Mouse (Mus musculus): ENCODE results near the gene Cacul1. TPM values are rescaled to one million over a fixed set of nuclear protein-coding genes. Genes with fewer than 3 reads are reported as not detected.
"Not testable (repeated sequence)": the region's sequence is repeated elsewhere in the genome, so short reads cannot be mapped to it uniquely, and the experiment has no call there.

Gene Cacul1
- total and polyA plus RNA-seq, 2 experiments: 12.2 to 28.1 TPM

GRCm38 (mm10) chr19:60608766-60609165, 27.9 kb upstream of the Cacul1 start:
- peak; percentile 98 for TF ChIP-seq CTCF (IDR thresholded peaks at IDR 0.05; ENCODE audit: low read depth, low read length)
- no peak for TF ChIP-seq POLR2A (IDR thresholded peaks at IDR 0.05; ENCODE audit: extremely low read depth, insufficient read depth, low read length)
- Histone ChIP-seq H3K36me3 (ENCODE audit: control insufficient read depth, insufficient read depth, low read length) (no peaks in the 10 kb centered on the region), H3K4me1 (ENCODE audit: control insufficient read depth, insufficient read depth, low read length) (no peaks in the 10 kb centered on the region), H3K27me3 (ENCODE audit: control insufficient read depth, insufficient read depth, low read length) (no peaks in the 10 kb centered on the region), H3K9ac (ENCODE audit: low read depth, low read length) (no peak overlapping the region), H3K27ac (replicated peaks; ENCODE audit: insufficient read depth, low read depth, low read length) (no peak overlapping the region), H3K4me3 (ENCODE audit: insufficient read depth, low read depth, low read length) (no peak overlapping the region), H3K79me2 (ENCODE audit: control insufficient read depth, insufficient read depth, low read length) (no peaks in the 10 kb centered on the region)
- 19% methylated on average over 5 of the region's 5 CpGs for WGBS
- DNase-seq (ENCODE audit: extremely low read depth, low read depth, low spot score): peak; percentile 62

GRCm38 (mm10) chr19:60603586-60603985, 22.8 kb upstream of the Cacul1 start:
- TF ChIP-seq POLR2A (IDR thresholded peaks at IDR 0.05; ENCODE audit: extremely low read depth, insufficient read depth, low read length) (no peak), CTCF (IDR thresholded peaks at IDR 0.05; ENCODE audit: low read depth, low read length) (no peak)
- WGBS: 90% methylated on average over 3 of the region's 3 CpGs
- H3K4me3 ChIP-seq (ENCODE audit: insufficient read depth, low read depth, low read length): no peak overlapping the region
- H3K27ac ChIP-seq (replicated peaks; ENCODE audit: insufficient read depth, low read depth, low read length): no peak overlapping the region
- no peaks in the 10 kb centered on the region for H3K36me3 ChIP-seq (ENCODE audit: control insufficient read depth, insufficient read depth, low read length)
- H3K27me3 ChIP-seq (ENCODE audit: control insufficient read depth, insufficient read depth, low read length): no peaks in the 10 kb centered on the region
- H3K4me1 ChIP-seq (ENCODE audit: control insufficient read depth, insufficient read depth, low read length): no peaks in the 10 kb centered on the region
- no peak for DNase-seq (ENCODE audit: extremely low read depth, low read depth, low spot score)
- H3K79me2 ChIP-seq (ENCODE audit: control insufficient read depth, insufficient read depth, low read length): no peaks in the 10 kb centered on the region
- H3K9ac ChIP-seq (ENCODE audit: low read depth, low read length): no peak overlapping the region

GRCm38 (mm10) chr19:60602066-60602465, 21.2 kb upstream of the Cacul1 start:
- not testable (repeated sequence) for H3K36me3 ChIP-seq (ENCODE audit: control insufficient read depth, insufficient read depth, low read length); H3K27me3 ChIP-seq (ENCODE audit: control insufficient read depth, insufficient read depth, low read length); H3K79me2 ChIP-seq (ENCODE audit: control insufficient read depth, insufficient read depth, low read length); H3K9ac ChIP-seq (ENCODE audit: low read depth, low read length); DNase-seq (ENCODE audit: extremely low read depth, low read depth, low spot score); H3K4me1 ChIP-seq (ENCODE audit: control insufficient read depth, insufficient read depth, low read length); H3K4me3 ChIP-seq (ENCODE audit: insufficient read depth, low read depth, low read length); H3K27ac ChIP-seq (replicated peaks; ENCODE audit: insufficient read depth, low read depth, low read length)
- WGBS: 85% methylated on average over 1 of the region's 1 CpGs

- no peaks in the 10 kb centered on the region for H3K79me2 ChIP-seq (ENCODE audit: control insufficient read depth, insufficient read depth, low read length)
- no peak overlapping the region for H3K4me3 ChIP-seq (ENCODE audit: insufficient read depth, low read depth, low read length)
- H3K27me3 ChIP-seq (ENCODE audit: control insufficient read depth, insufficient read depth, low read length): no peaks in the 10 kb centered on the region
- peak; percentile 29 for DNase-seq (ENCODE audit: extremely low read depth, low read depth, low spot score)
- no peak overlapping the region for H3K9ac ChIP-seq (ENCODE audit: low read depth, low read length)
- TF ChIP-seq CTCF (IDR thresholded peaks at IDR 0.05; ENCODE audit: low read depth, low read length): no peak
- no peaks in the 10 kb centered on the region for H3K4me1 ChIP-seq (ENCODE audit: control insufficient read depth, insufficient read depth, low read length)
- H3K27ac ChIP-seq (replicated peaks; ENCODE audit: insufficient read depth, low read depth, low read length): no peak overlapping the region
- no peaks in the 10 kb centered on the region for H3K36me3 ChIP-seq (ENCODE audit: control insufficient read depth, insufficient read depth, low read length)
- 87% methylated on average over 8 of the region's 8 CpGs for WGBS
These were observed 17.3 kb upstream of the Cacul1 start for GRCm38 (mm10) chr19:60598025-60598697.

- no peaks in the 10 kb centered on the region for H3K36me3 ChIP-seq (ENCODE audit: control insufficient read depth, insufficient read depth, low read length)
- peak; percentile 89 for DNase-seq (ENCODE audit: extremely low read depth, low read depth, low spot score)
- TF ChIP-seq CTCF (IDR thresholded peaks at IDR 0.05; ENCODE audit: low read depth, low read length) (no peak), POLR2A (IDR thresholded peaks at IDR 0.05; ENCODE audit: extremely low read depth, insufficient read depth, low read length) (no peak)
- H3K4me3 ChIP-seq (ENCODE audit: insufficient read depth, low read depth, low read length): no peak overlapping the region
- H3K9ac ChIP-seq (ENCODE audit: low read depth, low read length): no peak overlapping the region
- H3K27ac ChIP-seq (replicated peaks; ENCODE audit: insufficient read depth, low read depth, low read length): peak overlapping the region; percentile 90
- no peaks in the 10 kb centered on the region for H3K27me3 ChIP-seq (ENCODE audit: control insufficient read depth, insufficient read depth, low read length)
- peaks cover 10% of the 10 kb centered on the region for H3K4me1 ChIP-seq (ENCODE audit: control insufficient read depth, insufficient read depth, low read length)
- H3K79me2 ChIP-seq (ENCODE audit: control insufficient read depth, insufficient read depth, low read length): peaks cover 3% of the 10 kb centered on the region; the same call in 1 of the 2 replicates
- 40% methylated on average over 2 of the region's 2 CpGs for WGBS
These were observed 8.8 kb upstream of the Cacul1 start for GRCm38 (mm10) chr19:60589646-60590045.

- WGBS: 89% methylated on average over 5 of the region's 5 CpGs
- Histone ChIP-seq H3K27me3 (ENCODE audit: control insufficient read depth, insufficient read depth, low read length) (no peaks in the 10 kb centered on the region), H3K27ac (replicated peaks; ENCODE audit: insufficient read depth, low read depth, low read length) (no peak overlapping the region), H3K4me3 (ENCODE audit: insufficient read depth, low read depth, low read length) (no peak overlapping the region), H3K79me2 (ENCODE audit: control insufficient read depth, insufficient read depth, low read length) (peaks cover 3% of the 10 kb centered on the region; the same call in 1 of the 2 replicates), H3K36me3 (ENCODE audit: control insufficient read depth, insufficient read depth, low read length) (no peaks in the 10 kb centered on the region), H3K4me1 (ENCODE audit: control insufficient read depth, insufficient read depth, low read length) (peaks cover 20% of the 10 kb centered on the region), H3K9ac (ENCODE audit: low read depth, low read length) (no peak overlapping the region)
- no peak for DNase-seq (ENCODE audit: extremely low read depth, low read depth, low spot score)
- no peak for TF ChIP-seq CTCF (IDR thresholded peaks at IDR 0.05; ENCODE audit: low read depth, low read length)
These were observed 5.8 kb upstream of the Cacul1 start for GRCm38 (mm10) chr19:60586652-60587051.

Data from liver, adult 2 months (tissue).